Mouse (Mus musculus): Measurements from ENCODE around the gene Hagh.

DNA sequence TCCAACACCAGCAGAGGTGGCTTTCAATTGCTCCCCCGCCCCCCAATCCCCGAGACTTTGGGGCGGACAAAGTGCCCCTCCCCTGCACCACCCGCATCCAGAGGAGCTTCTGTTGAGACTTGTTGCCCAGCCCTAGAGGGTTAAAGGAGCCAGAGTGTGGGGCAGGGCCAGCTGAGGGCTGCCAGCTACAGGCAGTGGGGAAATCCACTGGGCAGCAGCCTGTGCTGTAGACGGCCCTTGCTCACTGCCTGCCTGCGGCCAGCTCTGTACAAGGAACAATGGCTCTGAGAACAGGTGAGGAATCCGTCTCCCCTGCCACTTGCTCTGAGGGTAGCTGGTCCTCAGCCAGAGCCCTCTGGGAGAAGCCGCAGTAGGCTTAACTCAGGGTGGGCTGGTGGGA is 38.6 kb downstream of the Hagh start:
- TF ChIP-seq CTCF (IDR thresholded peaks at IDR 0.05; ENCODE audit: low read depth, low read length) (no peak), POLR2A (IDR thresholded peaks at IDR 0.05; ENCODE audit: extremely low read depth, insufficient read depth, low read length) (peak; percentile 84)

All from liver, adult 2 months (tissue).